Mouse (Mus musculus): ENCODE measurements at regions not wholly inside any gene's neighbourhood (a gene's known extent, or its start where the extent isn't known, plus 50 kb on each side); places are given as distances from the start of the nearest gene placed in this dataset.

DNA sequence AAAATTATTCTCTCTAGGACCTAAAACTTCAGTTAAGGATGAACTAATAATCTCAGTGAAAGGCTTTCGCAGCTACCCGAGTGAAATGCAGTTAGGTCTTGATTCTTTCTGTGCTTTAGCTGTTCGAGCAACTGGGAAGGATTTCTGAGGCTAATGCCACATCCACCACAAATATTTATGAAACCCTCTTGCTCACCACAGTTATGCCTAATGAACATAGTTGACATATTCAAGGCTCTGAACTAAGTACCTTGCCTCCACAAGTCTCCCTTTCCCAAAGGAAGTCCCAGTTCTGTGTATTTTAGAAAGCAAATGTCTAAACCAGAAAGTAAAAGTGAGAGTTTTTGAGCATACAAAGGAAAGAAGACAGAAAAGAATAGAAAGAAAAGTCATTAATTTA, 129.1 kb upstream of the Bank1 start:
- TF ChIP-seq POLR2A (IDR thresholded peaks at IDR 0.05; ENCODE audit: borderline replicate concordance, insufficient read depth, low read length) (no peak), CTCF (IDR thresholded peaks at IDR 0.05; ENCODE audit: borderline replicate concordance, insufficient read depth, low read depth, low read length) (no peak)
